Mouse (Mus musculus): Measurements from ENCODE around the gene Lclat1.

The Lclat1 gene

GRCm38 (mm10) chr17:73194575-73194974 lies 86.8 kb downstream of the Lclat1 start:
- in situ Hi-C loops (cut with MboI, MseI), result no loop called here

- in situ Hi-C loops (cut with MboI, MseI), result loop anchor here (5.0 kb wide), 2 partner anchors 293 to 303 kb away; no protein-coding TSS in a partner anchor
These were observed 87.4 kb downstream of the Lclat1 start for GRCm38 (mm10) chr17:73195074-73195723.

GRCm38 (mm10) chr17:73196139-73196538 lies 88.4 kb downstream of the Lclat1 start:
- in situ Hi-C loops (cut with MboI, MseI), result loop anchor here (5.0 kb wide), 2 partner anchors 294 to 304 kb away; no protein-coding TSS in a partner anchor

- in situ Hi-C loops (cut with MboI, MseI), result loop anchor here (5.0 kb wide), 2 partner anchors 295 to 305 kb away; no protein-coding TSS in a partner anchor
These were observed 89.9 kb downstream of the Lclat1 start for GRCm38 (mm10) chr17:73197724-73198123.

- in situ Hi-C loops (cut with MboI, MseI), result loop anchor here (5.0 kb wide), 2 partner anchors 297 to 307 kb away; no protein-coding TSS in a partner anchor
These were observed 91.6 kb downstream of the Lclat1 start for GRCm38 (mm10) chr17:73199387-73199786.

- in situ Hi-C loops (cut with MboI, MseI), result loop anchor here in 1 of 2 experiments (10.0 kb wide), 1 partner anchor 84 kb away; no protein-coding TSS in a partner anchor
These were observed 92.6 kb downstream of the Lclat1 start for GRCm38 (mm10) chr17:73200380-73200779.

GRCm38 (mm10) chr17:73203642-73204332 lies 96.0 kb downstream of the Lclat1 start:
- in situ Hi-C loops (cut with MboI, MseI), result loop anchor here in 1 of 2 experiments (10.0 kb wide), 1 partner anchor 81 kb away; no protein-coding TSS in a partner anchor

- in situ Hi-C loops (cut with MboI, MseI), result no loop called here
These were observed 103.3 kb downstream of the Lclat1 start for GRCm38 (mm10) chr17:73210960-73211531.

GRCm38 (mm10) chr17:73212754-73213153 lies 105.0 kb downstream of the Lclat1 start:
- in situ Hi-C loops (cut with MboI, MseI), result no loop called here

- in situ Hi-C loops (cut with MboI, MseI), result no loop called here
These were observed 105.4 kb downstream of the Lclat1 start for GRCm38 (mm10) chr17:73213187-73213586.

- in situ Hi-C loops (cut with MboI, MseI), result no loop called here
These were observed 105.9 kb downstream of the Lclat1 start for GRCm38 (mm10) chr17:73213677-73214076.

- in situ Hi-C loops (cut with MboI, MseI), result no loop called here
These were observed 109.5 kb downstream of the Lclat1 start for GRCm38 (mm10) chr17:73217274-73217673.

- in situ Hi-C loops (cut with MboI, MseI), result no loop called here
These were observed 113.0 kb downstream of the Lclat1 start for GRCm38 (mm10) chr17:73220746-73221145.

- in situ Hi-C loops (cut with MboI, MseI), result no loop called here
These were observed 114.3 kb downstream of the Lclat1 start for GRCm38 (mm10) chr17:73222077-73222476.

- in situ Hi-C loops (cut with MboI, MseI), result no loop called here
These were observed 117.7 kb downstream of the Lclat1 start for GRCm38 (mm10) chr17:73225442-73225841.

- in situ Hi-C loops (cut with MboI, MseI), result no loop called here
These were observed 118.2 kb downstream of the Lclat1 start for GRCm38 (mm10) chr17:73225996-73226395.

GRCm38 (mm10) chr17:73226595-73226994 lies 118.8 kb downstream of the Lclat1 start:
- in situ Hi-C loops (cut with MboI, MseI), result no loop called here

- in situ Hi-C loops (cut with MboI, MseI), result no loop called here
These were observed 119.6 kb downstream of the Lclat1 start for GRCm38 (mm10) chr17:73227361-73227760.

GRCm38 (mm10) chr17:73229445-73230155 lies 121.8 kb downstream of the Lclat1 start:
- in situ Hi-C loops (cut with MboI, MseI), result no loop called here

GRCm38 (mm10) chr17:73230340-73230989 lies 122.7 kb downstream of the Lclat1 start:
- in situ Hi-C loops (cut with MboI, MseI), result no loop called here

GRCm38 (mm10) chr17:73231337-73231736 lies 123.6 kb downstream of the Lclat1 start:
- in situ Hi-C loops (cut with MboI, MseI), result no loop called here
